Mouse (Mus musculus): Measurements from ENCODE around the gene Zc3h12c.
"Not testable (repeated sequence)": the region's sequence is repeated elsewhere in the genome, so short reads cannot be mapped to it uniquely, and the experiment has no call there.

Zc3h12c gene

DNA sequence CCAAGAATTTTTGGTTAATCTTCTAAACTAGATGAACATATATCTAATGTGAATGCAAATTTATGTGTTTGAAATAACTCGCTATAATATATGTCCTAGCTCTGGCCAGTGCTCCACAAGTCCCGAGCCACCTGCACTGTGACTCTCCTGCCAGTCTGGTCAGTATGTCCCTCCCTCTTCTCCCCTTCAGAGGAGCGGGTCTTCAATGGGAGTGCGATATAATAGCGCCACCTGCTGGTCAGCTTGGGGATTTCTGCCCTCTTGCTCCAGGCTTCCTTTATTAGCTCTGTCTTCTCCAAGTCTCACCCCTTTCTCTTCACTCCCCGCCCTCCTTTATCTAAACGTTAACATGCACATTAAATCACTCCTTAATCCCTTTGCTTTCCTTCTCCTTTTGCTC lies 69.8 kb downstream of the Zc3h12c start:
- DNase-seq: peak; percentile 86

DNA sequence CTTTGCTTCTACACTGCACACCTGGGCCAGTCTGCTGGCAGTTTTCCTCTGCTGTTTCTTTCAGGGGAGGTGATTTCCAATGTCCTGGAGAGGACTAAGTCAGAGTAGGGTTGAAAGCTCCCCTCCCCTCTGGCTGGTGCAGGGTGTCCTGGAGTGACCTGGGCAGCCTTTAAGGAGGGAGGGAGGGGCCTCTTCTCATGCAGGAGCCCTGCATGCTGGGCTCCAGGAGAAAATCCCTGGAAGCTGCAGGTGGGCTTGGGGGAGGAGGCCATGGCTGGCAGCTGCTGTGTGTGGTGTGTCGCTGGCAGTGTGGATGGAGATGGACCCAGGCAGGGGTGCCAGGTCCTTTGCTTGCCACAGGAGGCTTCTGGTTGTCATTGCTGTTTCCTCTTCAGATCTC lies 71.0 kb downstream of the Zc3h12c start:
- DNase-seq: no peak

DNA sequence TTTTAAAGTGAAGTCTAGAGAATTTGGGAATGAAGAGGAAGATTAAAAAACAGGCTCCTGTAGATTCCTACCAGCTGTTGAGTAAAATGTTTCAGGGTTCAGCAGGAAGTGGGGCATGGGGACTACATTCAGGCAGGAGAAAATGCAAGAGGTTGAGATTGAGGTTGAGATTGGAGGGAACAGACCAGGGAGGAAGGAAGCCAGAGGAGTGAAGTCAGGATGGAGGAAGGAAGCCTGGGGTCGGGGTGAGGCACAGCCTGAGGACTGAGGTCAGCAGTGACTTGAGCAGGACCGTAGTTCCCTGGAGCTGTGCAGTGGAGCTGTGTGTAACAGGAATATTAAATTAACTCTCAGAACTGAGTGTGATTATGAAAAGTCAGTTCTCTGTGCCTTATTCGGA lies 72.7 kb downstream of the Zc3h12c start:
- DNase-seq: no peak

DNA sequence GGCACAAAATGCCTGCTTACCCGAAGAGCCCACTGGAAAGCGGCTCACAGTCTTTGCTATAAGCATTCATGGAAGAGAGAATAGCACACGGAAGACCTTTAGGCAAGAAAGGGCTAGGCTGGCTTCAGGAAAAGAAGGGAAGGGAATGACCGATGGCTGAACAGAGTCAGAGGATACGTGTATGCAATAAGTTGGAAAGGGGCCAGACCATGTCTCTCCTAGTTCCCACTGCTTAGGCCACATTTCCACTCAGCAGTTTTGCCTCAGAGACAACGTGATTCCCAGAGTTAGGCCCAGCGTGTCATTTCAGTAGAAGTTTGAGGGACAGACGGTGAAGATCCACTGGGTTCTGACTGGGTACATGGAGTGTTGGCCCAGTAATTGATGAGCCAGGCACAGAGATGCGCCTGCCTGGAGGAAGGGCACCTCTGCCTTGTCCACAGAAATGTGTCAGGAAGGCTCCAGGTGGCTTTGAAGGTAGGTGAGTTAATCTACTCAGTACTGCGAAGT lies 73.8 kb downstream of the Zc3h12c start:
- DNase-seq: no peak

DNA sequence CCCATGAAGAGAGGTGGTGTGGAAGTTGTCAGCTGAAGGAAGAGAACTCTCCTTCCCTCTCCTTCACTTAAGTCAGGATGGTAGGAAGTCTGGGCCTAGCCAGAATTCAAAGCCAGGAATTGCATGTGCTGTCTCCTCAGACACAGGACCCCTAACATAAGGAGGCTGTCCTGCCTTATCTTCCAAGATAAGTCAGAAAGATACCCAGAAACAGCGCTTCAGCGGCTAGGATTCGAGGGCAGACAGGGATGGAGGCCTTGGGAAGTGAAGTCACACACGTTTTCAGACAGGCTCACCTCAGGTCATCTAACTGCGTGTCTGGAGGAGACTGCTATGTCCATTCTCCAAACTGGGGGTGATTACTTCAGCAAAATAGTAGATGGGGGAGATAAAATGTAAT lies 74.4 kb downstream of the Zc3h12c start:
- no peak for DNase-seq

DNA sequence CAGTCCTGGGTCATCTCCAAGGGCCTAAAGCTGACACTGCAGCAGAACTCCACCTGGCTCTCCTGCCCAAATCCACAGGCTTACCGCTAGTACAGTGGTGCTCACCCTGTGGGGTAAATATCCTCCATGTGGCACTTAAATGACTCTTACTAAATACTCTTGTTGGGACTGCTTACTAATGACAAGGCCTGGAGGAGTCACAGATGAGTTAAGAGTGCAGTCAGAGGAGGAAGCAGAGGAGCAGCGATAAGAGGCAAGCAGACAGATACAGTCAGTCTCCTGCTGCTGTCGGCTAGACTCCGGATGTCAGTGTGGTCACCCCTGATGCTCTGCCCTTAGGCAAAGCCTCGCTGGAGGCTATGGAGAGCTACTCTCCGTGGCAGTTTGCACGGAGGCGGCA lies 75.3 kb downstream of the Zc3h12c start:
- no peak for DNase-seq

DNA sequence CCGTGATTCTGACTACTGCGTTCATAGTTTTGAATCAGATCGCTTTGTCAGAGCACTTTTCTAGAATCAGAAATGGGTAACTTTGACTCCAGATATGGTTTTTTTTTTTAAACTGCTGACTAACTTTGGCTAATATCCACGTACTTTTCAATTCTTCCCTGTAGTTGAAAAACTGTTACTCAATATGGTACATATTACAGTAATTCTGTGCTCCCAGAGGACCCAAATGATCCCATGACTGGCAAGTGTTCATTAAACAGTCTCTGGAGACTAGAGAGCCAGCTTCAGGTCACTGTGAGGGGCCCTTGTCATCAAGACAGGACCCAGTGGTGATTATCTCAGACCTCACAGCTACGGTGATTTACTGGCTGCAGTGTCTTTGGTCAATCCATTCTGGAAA lies 76.1 kb downstream of the Zc3h12c start:
- DNase-seq: no peak

DNA sequence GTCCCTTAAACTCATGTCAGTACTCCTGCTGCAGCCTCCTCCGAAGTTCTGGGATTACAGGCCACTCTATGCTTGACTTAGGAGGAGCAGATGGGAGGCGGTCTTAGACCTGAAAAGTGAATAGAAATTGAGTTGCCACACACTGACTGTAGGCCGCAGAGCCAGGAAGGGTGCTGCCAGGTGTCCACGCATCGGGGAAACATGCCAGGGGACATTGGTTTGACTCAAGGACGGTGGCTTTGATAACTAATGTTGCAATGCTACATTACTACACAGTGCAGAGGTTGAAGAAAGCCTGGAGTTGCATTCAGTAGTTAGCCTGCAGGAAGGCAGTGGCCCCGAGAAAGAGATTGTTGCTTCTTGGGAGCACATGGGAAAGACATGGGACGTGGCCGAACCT lies 76.6 kb downstream of the Zc3h12c start:
- DNase-seq: no peak

DNA sequence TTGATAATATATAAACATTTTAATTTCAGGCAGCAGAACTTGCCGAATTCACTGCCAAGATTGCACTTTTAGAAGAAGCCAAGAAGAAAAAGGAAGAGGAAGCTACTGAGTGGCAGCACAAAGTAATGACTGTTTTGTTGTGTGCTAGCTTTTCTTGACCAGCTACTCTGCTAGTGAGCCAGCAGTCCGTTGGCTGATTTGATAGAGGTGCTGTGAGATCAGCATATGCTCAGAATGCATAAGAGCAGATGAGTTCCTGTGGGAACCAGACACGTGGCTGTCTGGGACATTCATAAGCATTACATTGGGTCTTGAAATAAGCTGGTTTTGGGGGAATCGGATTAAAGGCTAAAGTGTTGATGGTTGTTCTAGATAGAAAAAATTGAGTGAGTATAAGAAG lies 86.0 kb downstream of the Zc3h12c start:
- DNase-seq: no peak

DNA sequence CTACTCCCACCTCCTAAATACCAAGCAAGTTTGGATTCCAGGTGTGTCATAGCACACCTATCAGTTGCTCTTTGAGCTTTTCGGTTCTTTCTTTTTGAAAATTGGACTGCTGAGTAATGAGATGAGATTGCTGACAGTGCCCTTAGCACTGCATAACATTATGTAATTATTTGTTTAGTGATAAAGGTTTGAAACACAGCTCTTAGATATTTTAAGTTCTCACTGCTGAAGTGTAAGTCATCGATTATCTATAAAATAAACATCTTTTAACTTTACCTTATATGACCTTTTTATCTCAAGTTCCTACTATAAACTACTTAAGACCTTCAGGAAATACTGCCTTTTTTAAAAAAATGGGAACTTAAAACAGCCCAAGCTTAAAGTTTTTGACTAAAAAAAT lies 86.4 kb downstream of the Zc3h12c start:
- DNase-seq: no peak

DNA sequence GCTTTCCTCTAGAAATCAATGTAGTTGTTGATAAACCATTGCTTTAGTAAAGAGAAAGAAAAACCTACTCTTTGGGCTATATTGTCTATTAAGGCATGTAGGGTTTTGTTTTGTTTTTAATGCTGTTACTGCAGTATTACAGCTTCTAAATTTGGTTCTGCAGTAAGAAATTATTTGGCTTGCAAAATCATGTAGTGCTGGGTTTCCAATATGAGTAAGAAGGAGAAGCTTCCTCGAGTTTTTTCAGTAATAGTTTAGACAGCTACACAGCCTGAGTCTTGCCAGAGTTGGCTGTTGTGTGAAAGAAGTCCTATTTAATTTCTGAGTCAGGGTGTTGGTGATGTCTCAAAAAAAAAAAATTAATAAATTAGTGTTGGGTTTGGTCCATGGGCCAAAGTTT lies 90.7 kb downstream of the Zc3h12c start:
- no peak for DNase-seq

DNA sequence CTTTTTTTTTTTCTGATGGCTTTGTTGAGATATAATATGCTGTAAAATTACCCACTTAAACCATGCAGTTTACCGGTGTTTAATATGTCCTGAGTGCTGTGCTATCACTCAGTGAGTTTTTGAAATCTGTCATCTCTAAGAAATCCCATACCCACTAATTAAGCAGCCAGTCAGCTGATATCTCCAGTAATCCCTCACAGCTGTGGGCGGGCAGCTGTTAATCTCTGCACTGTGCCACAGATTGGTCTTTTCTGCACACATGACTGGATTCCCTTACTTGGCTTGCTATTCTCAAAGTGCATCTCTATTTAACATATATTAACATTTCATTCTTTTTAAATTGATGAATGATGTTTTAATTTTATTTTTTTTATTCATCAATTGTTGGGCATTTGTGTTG lies 92.3 kb downstream of the Zc3h12c start:
- no peak for DNase-seq

DNA sequence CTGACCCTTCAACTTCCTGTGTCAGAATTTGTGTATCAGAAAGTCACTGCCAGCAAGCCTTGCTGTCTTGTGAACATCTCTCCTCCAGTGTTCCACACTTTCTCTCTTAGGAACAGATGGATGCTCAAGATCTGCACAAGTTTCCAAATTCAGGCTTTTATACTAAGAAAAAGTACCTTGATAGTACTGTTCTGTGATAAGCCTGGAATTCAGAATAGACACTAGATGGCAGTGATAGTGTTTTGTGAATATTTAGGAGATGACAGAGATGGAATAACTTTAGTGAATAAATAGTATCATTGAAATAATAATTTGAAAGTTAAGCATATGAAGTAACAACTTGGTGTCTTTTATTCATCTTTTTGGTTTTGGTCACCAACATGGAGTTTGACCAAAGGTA lies 96.2 kb downstream of the Zc3h12c start:
- DNase-seq: no peak

DNA sequence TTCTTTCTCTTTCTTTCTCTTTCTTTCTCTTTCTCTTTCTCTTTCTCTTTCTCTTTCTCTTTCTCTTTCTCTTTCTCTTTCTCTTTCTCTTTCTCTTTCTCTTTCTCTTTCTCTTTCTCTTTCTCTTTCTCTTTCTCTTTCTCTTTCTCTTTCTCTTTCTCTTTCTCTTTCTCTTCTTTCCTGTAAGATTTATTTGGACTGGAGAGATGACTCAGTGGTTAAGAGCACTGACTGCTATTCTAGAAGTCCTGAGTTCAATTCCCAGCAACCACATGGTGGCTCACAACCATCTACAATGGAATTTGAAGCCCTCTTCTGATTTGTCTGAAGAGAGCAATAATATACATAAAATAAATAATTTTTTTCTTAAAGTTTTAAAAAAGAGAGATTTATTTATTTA lies 97.0 kb downstream of the Zc3h12c start:
- not testable (repeated sequence) for DNase-seq

DNA sequence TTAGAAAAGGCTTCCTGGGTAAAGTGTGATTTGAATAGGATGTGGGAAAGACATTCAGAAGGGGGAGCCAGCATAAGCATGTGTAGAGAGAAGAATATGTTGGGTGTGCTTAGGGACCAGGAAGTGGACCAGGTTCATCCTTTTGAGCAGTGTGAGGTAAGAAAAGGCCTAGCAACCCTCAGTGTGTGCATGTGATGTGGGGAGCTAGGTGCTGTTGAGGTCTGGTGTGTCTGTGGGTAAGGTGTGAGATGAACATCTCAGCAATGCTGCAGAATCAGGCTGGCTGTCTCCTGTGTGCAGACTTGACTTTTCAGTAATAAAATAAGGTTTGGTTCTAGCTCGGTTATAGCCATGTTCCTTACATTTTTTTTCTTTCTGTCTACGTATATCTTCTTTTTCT lies 98.3 kb downstream of the Zc3h12c start:
- DNase-seq: no peak

Data from thymus, postnatal 4 days (tissue).